16 mouse cellular contexts compared by ENCODE assay signal in the genomic region with DNA sequence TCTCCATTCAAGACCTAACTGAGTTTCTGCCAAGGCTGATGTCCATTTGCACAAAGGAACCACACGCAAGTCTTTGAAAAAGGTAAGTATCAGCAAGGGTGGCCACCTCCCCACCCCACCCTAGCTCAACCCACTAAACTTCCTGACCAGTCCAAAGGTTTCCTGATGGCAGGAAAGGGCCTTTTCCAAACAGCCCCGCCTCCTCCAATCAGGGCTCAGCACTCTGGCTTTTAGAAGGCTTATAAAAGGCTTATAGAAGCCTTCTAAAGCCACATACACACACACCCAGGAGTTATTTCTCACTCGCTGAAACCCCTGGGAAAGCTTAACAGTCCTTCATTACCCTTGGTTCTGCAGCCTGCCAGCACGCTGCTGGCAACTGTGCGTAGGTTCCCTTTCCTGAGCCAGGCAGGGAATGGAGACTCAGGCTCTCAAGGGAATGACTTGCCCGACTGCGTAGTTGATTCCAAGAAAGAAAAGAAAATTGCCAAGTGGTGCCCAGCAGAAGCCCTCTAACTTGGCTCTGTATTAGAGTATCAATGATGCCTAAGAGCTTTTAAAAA. TPM values are rescaled to one million over a fixed set of nuclear protein-coding genes. Genes with fewer than 3 reads are reported as not detected.
DNase-seq lines count a peak whose midpoint lies in the region; ATAC-seq and TF ChIP-seq lines count a peak whose summit lies in the region.
"Had no signal": no experiment of that assay in that cellular context is flagged by ENCODE, and none has a peak within 500 bp of the region (broad histone marks: within the 10 kb centered on the region; RNA-seq: fewer than 3 reads in every experiment).

No protein-coding gene starts in this region.

- no peaks in the 10 kb centered on the region for H3K27me3 ChIP-seq in hindbrain, postnatal 0 days (ENCODE audit: insufficient read depth, low read length)
- H3K27me3 ChIP-seq in hindbrain, embryonic 11.5 days (ENCODE audit: control insufficient read depth, insufficient read depth, low read length) = no peaks in the 10 kb centered on the region
- no peaks in the 10 kb centered on the region for H3K27me3 ChIP-seq in limb, embryonic 12.5 days
- H3K27me3 ChIP-seq: hindbrain, embryonic 15.5 days had no signal

- no peak overlapping the region for H3K27ac ChIP-seq in hindbrain, postnatal 0 days
- H3K27ac ChIP-seq in hindbrain, embryonic 11.5 days (ENCODE audit: low read depth, low read length) = no peak overlapping the region
- H3K27ac ChIP-seq in limb, embryonic 12.5 days = peak overlapping the region; percentile 31; the same call in 1 of the 2 replicates
- H3K27ac ChIP-seq: hindbrain, embryonic 15.5 days; macrophage had no signal

- H3K9ac ChIP-seq in hindbrain, postnatal 0 days (replicated peaks; ENCODE audit: low read length) = no peak overlapping the region
- no peak overlapping the region for H3K9ac ChIP-seq in hindbrain, embryonic 11.5 days (ENCODE audit: low read depth, low read length)
- H3K9ac ChIP-seq in limb, embryonic 12.5 days (replicated peaks) = no peak overlapping the region
- H3K9ac ChIP-seq: hindbrain, embryonic 15.5 days had no signal

- no peak overlapping the region for H3K4me3 ChIP-seq in hindbrain, postnatal 0 days (ENCODE audit: low read length)
- no peak overlapping the region for H3K4me3 ChIP-seq in hindbrain, embryonic 11.5 days (ENCODE audit: low read depth, low read length)
- no peak overlapping the region for H3K4me3 ChIP-seq in limb, embryonic 12.5 days (replicated peaks)
- H3K4me3 ChIP-seq: hindbrain, embryonic 15.5 days had no signal

- H3K4me1 ChIP-seq in hindbrain, postnatal 0 days (ENCODE audit: insufficient read depth, low read length) = no peaks in the 10 kb centered on the region
- no peaks in the 10 kb centered on the region for H3K4me1 ChIP-seq in hindbrain, embryonic 11.5 days (replicated peaks; ENCODE audit: control insufficient read depth, insufficient read depth, low read length)
- peaks cover 12% of the 10 kb centered on the region for H3K4me1 ChIP-seq in limb, embryonic 12.5 days (replicated peaks)
- H3K4me1 ChIP-seq: hindbrain, embryonic 15.5 days had no signal

- ATAC-seq in hindbrain, postnatal 0 days = no peak
- ATAC-seq in hindbrain, embryonic 11.5 days (ENCODE audit: low FRiP score) = no peak
- ATAC-seq in limb, embryonic 12.5 days (ENCODE audit: insufficient number of reproducible peaks, insufficient read depth, low FRiP score, low TSS enrichment, low read depth) = peak; percentile 76

- 52% methylated on average over 7 of the region's 7 CpGs for WGBS in hindbrain, postnatal 0 days
- WGBS in hindbrain, embryonic 11.5 days = 75% methylated on average over 7 of the region's 7 CpGs
- WGBS in limb, embryonic 12.5 days = 33% methylated on average over 7 of the region's 7 CpGs

- no peak for TF ChIP-seq CTCF in hindbrain, postnatal 0 days (IDR thresholded peaks at IDR 0.05; ENCODE audit: low read depth)

- peak; percentile 9 to 20 for DNase-seq in cerebellum, postnatal 10 days
- DNase-seq in cerebellum, adult 11-12 months = no peak
- DNase-seq in hindbrain, postnatal 0 days (ENCODE audit: low spot score) = peak; percentile 54
- DNase-seq in hindbrain, embryonic 11.5 days (ENCODE audit: low spot score) = no peak
- peak; percentile 22 for DNase-seq in adrenal gland, postnatal 25 days
- no peak for DNase-seq in adipocyte (ENCODE audit: low spot score)
- no peak for DNase-seq in kidney, postnatal 10 days
- DNase-seq: cerebellum, adult 8-10 months; gastrocnemius, postnatal 36 days; kidney, postnatal 25 days; lung, adult 2 months; right cerebral cortex, adult 18-20 months had no signal

- H3K9me3 ChIP-seq in hindbrain, postnatal 0 days (ENCODE audit: low read length) = no peaks in the 10 kb centered on the region
- no peaks in the 10 kb centered on the region for H3K9me3 ChIP-seq in hindbrain, embryonic 11.5 days (ENCODE audit: control insufficient read depth, low read length)
- H3K9me3 ChIP-seq in limb, embryonic 12.5 days = no peaks in the 10 kb centered on the region
- H3K9me3 ChIP-seq: hindbrain, embryonic 15.5 days had no signal

- H3K4me2 ChIP-seq in hindbrain, postnatal 0 days (ENCODE audit: low read depth, low read length) = no peak overlapping the region
- no peak overlapping the region for H3K4me2 ChIP-seq in hindbrain, embryonic 11.5 days (replicated peaks; ENCODE audit: low read depth, low read length)
- H3K4me2 ChIP-seq in limb, embryonic 12.5 days = peak overlapping the region; percentile 4; the same call in 1 of the 2 replicates
- H3K4me2 ChIP-seq: hindbrain, embryonic 15.5 days had no signal

- no peaks in the 10 kb centered on the region for H3K36me3 ChIP-seq in hindbrain, postnatal 0 days (ENCODE audit: insufficient read depth, low read length)
- H3K36me3 ChIP-seq in hindbrain, embryonic 11.5 days (ENCODE audit: control insufficient read depth, insufficient read depth, low read length) = no peaks in the 10 kb centered on the region
- no peaks in the 10 kb centered on the region for H3K36me3 ChIP-seq in limb, embryonic 12.5 days
- H3K36me3 ChIP-seq: hindbrain, embryonic 15.5 days had no signal

RNA-seq across cellular contexts. Expression of gene Ptprg, which starts 49.4 kb away (rescaled TPM):
- total RNA-seq in hindbrain, postnatal 0 days (2014; rRNA removed) = 90.5 and 101 TPM in 2 replicates
- polyA plus RNA-seq in hindbrain, postnatal 0 days (2015; fragmentation: Nextera tagmentation; extraction: Ambion mirVana) = 33.0 and 35.6 TPM in 2 replicates
- polyA plus RNA-seq in hindbrain, embryonic 11.5 days (2014; fragmentation: Nextera tagmentation; extraction: Ambion mirVana) = 45.0 and 46.6 TPM in 2 replicates
- total RNA-seq in adrenal gland, postnatal 25 days (2021) = 88.7 and 106 TPM in 2 replicates
- 37.5 and 39.8 TPM in 2 replicates for polyA plus RNA-seq in limb, embryonic 12.5 days (2016; fragmentation: Nextera tagmentation; extraction: Ambion mirVana)
- total RNA-seq: neutrophil, adult 5-6 weeks had no signal
- polyA plus RNA-seq: macrophage had no signal

Comparison
In these comparisons a context has a peak if more than half of its experiments do, and no peak if none do; other contexts are left out.
1. DNase-seq: peak in cerebellum, postnatal 10 days (2 of 2), hindbrain, postnatal 0 days (single experiment) and adrenal gland, postnatal 25 days (single experiment); none in cerebellum, adult 11-12 months (single experiment), hindbrain, embryonic 11.5 days (single experiment), adipocyte (single experiment) and kidney, postnatal 10 days (single experiment).